Mouse (Mus musculus) hindlimb bud, embryonic 11.5 days (tissue): ENCODE data around the gene Frmd4a.

Experiments
- DNase-seq: peaks from one replicate; pipeline ENCODE4 v3.0.0-alpha.2; 2012; ENCODE audit warnings: low read depth, low spot score; ENCODE audit errors: extremely low spot score

The Frmd4a gene

DNA sequence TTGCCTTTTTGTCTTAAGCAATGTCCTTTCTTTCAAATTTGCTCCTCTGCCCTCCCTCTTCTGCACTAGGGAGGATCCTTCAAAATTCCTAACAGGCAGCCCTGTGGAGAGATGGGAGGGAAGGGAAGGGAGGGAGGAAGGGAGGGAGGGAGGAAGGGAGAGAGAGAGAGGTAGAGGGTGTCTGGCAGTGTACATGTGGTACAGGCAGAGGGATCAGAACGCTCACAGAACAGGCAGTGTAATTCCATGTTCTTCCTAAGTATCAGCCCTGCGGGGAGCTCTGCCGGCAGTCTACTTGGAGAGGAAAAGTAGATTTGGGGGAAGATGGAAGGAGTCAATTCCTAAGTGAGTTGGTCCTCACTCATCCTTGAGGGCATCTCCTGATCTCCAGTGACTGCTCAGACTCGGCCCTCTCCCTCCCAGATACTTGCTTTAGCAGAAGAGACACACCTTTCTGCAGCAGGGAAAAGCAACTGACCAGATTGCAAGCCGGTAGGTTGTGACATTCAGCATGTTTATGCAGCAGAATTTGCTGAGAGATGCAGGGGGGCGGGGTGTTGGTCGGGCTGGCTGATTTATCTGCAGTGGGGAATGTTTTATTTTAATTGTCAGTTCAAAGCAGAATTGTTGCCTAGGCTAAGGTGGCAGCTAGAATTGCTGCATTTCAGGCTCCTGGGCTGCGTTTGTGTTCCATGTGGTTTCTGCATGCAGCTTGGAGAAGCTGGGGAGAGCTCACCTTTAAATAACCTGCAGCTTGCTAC, at the start of gene Frmd4a:
Gene Frmd4a (plus strand): TSS at position 190 of the 761 bp plus-strand sequence.
- no peak for DNase-seq

DNA sequence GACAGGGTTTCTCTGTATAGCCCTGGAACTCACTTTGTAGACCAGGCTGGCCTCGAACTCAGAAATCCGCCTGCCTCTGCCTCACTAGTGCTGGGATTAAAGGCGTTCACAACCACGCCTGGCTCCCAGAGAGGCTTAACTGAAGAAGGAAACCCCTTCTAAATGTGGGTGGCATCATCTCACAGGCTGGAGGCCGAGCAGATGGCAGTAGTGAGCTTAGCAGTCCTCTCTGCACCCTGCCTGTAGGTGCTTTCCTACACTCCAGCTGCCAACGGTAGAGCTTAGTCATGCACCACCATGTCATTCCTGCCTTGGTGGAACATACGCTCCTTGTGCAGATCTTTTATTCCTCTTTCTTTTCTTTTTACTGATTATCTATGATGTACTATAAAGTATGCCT, 28.6 kb upstream of the Frmd4a start:
- DNase-seq: no peak

DNA sequence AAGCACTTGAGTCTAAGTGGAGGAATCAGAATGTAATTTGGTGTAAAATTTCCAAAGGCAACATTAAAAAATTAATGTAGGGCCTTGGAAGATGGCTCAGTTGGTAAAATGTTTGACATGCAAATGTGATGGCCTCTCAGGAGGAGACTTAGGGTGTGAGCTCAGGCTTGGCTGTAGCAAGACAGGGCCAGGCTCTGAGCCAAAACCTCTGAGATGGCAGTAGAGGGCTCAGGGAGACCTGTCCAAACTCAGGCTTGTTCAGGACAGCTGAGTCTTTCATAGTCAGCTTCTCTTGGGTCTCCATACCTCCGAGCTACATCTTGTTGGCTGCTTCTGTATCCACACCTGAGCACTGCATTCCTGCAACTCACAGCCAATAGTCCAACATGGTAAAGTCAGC, 27.1 kb upstream of the Frmd4a start:
- no peak for DNase-seq

DNA sequence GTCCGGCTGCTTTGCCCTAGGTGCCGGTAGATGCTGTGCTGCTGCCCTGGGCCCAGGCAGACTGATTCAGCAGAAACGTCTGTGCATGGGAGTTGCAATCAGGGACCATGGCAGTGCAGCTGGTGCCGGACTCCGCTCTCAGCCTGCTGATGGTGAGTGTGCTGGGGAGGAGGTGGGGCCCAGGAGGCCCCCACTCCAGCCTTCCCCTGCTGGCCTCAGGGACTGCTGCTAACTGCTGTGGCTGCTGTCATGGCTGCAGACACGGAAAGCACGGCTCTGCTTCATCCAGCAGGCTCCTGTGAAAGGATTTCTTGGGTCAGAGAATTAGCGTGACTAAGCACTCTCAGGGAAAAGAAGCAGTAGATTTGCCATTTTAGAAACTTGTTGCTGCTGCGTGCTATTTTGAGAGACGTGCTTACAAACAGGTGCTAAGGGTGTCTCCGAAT, 937 bp downstream of the Frmd4a start:
- DNase-seq: no peak

DNA sequence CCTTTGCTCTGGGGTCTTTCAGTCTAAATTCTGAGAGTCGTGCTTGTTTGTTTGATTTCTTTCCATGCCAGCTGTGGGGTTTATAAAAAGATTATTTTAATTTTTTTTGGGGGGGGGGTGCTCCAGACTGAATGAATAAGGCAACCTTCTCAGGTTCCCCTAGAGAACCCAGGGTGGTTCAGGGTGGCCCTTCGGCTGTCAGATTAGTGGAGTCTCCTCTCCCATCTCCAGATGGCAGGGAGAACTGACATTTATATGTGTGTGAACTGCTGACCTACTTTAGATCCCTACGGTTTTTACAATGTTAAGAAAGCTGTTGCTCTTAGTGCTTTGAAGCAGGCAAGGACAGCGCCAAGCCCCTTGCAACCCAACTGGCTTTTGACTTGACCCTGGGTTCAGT, 1.4 kb downstream of the Frmd4a start:
- no peak for DNase-seq

DNA sequence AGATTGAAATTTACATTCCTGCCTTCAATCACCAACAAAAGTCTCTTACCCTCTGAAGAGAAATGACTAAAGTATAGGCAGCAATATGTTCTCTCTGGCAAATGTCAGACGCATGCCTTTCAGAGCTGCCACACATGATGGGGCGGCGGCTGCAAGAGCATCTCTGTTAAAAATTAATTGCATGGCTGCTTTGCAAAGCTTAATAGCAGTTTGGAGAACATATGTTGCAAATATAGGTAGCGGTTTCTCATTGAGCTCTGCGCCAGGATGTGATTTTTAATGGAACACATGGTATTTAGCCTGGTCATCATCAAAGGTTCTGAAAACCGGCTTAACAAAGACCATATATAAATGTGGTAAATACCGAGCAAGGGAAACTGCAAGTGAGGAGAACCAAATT, 7.4 kb downstream of the Frmd4a start:
- DNase-seq: no peak

DNA sequence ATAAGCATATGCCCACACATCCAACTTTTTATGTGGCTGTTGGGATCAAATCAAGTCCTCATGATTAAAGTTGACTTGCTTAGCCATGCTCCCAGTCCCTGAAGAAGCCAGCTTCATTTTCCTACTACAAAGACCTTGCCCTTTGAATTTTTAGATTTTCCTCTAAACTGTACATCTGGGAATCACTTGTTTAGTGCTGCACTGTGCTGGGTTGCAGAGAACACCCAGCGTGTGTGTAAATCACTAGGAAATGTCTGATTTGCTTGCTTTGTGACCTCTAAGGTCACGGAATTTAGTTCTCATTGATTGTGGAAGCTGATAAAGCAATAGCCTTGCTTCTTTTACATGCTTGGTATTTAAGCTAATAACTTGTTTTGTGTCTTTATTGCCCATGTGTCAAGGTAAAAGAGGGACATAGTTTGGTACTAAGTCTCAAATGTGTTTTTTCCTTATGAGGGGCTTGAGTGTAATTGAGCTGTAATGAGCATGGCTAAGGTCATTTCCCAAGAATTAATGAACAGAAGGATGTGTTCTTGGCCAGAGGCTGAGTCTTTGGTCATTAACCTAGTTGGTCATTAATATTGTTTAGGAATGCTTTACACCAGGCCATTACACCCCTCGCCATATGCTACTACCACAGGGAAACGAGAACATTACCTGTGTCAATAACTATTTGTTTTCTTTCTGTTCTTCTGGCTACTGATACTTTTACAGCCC, 11.7 kb downstream of the Frmd4a start:
- DNase-seq: peak; percentile 84

DNA sequence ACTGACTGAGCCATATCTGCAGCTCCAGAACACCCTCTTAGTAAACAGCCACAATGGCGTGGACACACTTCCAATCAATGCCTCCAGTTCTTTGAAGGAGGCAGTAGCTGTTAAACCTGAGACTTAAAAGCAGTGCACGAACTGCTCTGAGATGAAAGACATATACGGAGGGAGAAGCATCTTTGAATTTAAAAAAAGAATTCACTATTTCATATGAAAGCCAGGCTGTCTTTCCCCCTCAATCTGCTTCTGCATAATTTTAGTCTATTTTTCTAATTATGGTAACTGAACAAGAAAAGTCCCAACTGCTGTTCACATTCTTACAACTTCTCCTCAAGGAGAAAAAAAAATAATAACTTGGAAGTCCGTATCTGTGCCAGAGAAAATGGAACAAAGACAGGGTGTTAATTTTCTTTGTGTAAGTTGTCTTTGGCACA, 18.7 kb downstream of the Frmd4a start:
- DNase-seq: no peak

DNA sequence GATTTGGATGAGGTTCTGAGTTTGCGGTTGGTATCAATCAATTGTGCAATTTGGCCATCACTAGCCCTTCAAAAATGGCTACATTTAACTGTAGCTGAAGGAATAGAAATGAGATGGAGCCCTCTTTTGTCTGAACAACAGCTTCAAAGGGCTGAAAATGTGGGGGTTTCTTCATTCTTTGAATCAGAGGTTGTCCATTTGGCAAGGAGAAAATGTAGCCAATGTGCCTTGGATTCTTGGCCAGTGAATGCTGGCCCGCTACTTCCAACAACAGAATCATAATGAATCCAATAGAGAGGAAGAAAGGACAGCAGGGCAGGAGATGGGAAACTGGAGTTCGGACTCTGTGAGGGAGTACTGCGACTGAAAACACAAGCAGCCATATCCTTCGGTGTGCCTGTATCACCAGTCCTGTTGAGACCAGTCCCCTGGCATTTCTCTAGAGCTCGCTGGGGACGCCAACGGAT, 19.2 kb downstream of the Frmd4a start:
- DNase-seq: no peak

DNA sequence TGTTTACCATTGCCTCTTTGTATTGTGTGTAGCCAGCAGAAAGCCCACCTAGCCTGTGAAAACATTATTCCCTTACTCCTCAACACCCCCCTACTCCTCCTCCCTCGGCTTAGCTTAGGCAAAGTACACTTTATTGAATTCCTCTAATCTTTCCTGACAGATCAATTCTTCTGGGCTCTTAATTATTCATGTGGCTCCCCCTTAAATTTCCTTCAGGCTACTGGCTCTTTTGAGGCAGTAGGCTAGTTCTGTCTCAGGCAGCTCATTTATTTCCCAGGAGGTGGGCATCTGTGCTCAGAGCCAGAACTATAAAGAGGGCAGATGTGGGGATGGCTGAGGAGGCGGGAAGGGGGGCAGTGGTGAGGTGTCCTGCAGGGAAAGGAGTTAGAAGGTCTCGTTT, 24.5 kb downstream of the Frmd4a start:
- no peak for DNase-seq

DNA sequence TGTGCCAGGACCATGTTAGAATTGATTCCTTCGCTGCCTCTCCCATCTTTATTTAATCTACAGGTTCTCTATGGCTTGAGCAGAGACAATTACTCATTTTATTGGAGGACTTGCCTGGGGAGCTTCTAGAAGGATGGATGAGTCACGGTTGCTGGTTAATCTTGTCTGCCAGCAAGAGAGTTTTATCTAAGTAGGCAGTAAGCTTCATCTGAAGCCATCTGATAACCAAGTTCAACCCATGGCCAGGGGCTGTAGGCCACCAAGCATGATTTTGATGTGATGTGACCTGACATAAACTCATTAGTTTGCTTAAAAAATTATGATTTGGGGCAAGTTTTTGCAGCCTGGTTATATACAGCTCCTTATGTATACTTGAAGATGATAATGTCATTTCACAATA, 38.0 kb downstream of the Frmd4a start:
- DNase-seq: no peak

DNA sequence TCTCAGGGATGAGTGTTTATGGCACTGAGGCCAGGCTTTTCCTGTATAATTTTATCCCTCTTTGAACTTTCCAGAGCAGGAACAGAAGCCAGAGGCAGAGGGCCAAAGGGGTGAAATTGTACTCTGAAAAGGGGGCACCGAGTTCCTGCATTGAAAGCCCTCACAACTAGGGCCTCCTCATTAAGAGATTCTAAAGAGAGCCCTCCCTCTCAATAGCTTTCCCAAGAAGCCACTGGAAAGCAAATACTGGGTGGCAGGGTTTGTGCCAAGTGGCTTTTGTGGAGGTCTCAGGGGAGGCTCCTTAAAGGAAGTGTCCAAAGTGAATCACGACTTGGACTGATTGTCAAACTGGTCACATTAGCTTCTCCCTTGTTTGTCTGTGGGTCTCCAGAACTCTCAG, 43.2 kb downstream of the Frmd4a start:
- DNase-seq: no peak

DNA sequence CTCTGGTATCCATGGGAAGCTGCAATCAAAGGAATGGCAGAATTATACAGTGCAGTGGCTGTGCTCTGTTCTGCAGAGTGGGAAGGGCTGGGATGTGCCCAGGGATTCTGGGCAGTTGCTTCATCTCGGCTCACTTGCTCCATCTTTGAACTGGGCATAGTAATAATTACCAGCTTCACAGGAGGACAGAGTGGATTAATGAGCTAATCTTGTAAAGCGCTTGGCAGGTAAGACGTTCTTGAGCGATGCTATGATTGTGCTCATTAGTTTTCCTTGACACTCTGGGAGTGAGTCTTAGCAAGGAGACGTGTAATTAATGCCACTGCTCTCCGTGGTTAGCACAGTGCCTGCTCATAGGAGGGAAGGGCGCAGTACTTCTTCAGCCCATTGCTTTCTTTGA, 54.3 kb downstream of the Frmd4a start:
- DNase-seq: no peak

DNA sequence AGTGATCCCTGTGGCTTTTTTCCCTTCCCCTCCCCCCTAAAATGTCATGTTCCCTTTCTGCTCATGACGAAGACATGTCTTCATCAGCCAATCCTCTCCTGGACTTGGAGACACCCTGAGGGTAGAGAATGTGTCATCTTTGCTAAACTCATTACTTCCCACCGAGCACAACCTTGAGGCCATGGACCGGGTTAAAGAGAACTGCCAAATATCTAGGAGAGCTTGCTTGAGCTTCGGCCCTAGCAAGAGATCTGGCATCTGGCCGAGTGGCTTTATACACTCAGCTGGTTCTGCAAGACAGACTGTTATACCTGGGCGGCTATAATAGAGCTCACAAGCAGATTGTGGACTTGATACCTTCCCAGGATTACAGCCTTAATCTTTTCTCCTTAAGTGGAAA, 66.4 kb downstream of the Frmd4a start:
- no peak for DNase-seq

DNA sequence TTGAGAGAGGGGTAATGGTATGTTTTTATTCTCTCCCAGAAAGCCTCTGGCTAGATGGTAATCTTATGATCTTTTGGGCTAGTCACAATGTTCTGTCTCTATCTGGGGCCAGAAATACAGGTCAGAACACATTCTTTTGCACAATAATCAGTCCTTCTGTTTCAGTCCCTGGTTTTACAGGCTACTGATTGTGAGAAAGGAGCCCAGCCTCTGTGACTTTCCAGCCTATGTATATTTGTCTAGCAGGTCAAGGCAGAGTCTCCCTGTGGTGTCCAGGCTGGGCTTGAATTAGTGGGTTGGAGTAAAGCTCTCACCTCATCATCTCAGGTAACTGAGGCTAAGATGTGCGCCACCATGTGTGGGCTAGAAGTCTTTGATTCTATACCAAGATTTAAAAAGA, 80.1 kb downstream of the Frmd4a start:
- DNase-seq: no peak

DNA sequence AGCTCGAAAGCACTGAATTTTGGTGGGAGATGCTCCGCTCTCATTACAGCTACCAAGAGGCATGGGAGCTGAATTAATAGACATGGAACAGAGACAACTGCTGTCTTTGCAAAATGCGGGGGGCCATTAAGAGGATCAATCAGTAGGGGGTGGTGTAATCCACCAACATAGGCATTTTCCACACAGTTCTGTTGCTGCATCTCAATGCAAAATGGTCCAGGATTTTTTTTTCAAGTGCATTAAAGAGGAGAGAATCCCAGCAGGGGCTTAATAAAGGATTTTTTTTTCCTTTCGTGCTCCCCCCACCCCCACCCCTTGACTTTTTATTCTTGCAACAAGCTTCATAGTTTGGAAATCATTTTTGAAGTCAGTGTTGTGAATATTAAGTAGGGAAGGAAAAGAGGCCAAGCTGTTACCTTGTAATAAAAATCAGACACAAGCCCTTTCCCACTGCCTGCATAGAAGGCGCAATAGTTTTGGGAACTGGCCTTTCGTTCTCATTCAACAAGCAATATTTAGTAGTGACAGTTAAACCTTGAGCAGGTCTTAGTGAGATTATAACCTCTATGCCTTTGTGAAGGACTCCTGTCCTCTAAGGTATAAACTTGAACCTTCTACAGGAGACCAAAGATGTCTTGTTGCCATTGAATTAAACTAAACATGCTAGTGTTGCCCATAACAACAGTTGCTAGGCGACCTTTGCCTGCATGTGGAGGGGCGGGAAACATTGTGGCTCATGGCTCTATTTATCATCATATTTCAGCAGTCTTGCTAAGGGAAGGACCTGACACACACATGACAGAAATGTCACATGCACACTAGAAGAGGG, 81.6 kb downstream of the Frmd4a start:
- DNase-seq: no peak

DNA sequence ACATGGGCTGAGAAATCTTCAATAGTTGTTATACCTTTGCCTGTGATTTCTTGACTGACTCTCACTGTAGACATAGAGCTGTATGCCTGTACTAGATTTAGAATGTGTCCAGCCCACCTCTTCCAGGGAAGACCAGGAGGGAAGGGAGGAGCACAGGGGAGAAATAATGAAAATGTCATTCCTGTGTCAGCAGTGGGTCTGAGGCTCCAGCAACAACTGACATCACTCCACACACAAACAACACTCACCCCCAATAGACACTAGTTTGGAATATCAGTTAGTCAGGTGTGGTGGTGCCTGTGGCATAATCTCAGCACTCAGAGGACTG, 82.2 kb downstream of the Frmd4a start:
- no peak for DNase-seq

DNA sequence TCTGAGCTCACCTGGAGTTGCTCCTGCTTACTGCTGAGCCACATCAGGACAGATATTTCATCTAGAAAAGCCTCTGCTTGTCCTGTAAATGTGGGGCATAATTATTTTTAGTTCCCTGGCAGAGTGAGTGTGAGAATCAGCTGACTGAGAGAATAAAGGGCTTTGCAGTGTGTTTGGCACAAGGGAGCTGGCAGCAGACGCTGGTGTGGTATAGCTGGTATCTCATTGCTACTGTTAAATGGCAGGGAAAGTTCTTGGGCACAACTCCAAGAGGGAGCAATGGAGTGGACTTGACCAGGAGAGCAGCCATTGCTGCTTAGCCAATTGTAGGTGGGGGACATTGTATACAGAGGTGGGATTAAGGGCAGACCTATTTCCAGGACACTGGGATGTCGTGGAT, 83.9 kb downstream of the Frmd4a start:
- no peak for DNase-seq

DNA sequence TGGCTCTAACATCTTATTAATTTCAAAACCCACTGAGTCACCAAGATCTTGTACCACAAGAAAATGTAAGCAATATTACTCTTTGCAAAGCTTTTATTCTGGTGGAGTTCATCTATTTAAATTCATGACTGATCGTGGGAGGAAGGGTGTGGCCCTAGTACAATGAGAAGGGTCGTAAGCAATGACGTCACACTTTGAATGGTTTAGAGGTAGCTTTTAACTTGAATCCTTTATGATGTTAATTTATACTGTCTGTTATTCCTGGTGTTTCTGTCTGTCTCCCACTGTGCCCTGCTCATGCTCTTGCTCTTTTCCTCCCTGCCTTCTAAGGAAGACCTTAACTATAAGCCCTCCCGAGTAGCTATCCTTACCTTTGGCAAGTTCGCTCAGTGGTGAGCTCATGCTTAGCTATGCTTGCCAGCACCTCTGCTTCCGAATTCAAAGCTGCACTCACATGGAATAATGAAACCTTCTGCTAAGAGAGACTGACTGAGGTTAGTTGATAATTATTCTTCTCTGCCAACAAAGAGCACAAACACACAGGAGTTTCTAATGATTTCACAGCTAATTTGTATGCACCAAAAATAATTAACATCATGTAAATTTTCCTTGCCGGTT, 95.9 kb downstream of the Frmd4a start:
- DNase-seq: no peak

DNA sequence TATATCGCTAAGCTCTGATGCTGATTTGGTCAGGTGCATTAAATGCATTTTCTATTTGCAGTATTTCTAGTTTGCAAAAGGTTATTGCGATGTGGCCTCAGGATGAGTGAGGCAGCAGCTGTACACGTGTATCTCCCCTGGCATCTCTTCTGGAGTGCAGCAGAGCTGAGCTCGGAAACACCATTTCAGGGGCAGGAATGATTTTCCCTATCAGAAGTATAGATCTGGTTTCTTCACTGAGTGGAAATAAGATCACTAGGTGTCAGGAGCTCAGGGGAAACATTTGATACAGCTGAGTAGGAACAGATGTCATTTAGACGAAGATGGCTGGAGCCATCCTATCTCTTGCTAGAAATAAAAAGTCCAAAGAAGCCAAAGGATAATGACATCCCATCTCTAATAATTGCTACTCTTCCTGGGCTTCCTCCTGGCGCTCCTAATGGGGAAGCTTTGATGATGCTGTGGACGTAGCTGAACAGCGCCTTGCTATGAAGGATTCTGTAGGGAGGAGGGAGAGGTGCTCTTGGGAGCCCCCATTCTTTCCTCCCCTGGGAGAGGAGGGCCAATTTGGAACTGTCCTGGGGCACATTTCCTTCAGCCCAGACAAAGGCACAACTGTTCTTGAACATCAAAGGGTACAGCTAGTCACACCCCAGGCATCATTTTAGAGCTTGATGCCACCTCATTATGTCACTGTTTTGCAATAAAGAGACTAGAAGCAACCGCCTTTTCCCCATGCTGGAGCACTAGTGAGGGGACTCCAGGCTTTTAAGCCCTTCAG, 102.4 kb downstream of the Frmd4a start:
- DNase-seq: no peak

DNA sequence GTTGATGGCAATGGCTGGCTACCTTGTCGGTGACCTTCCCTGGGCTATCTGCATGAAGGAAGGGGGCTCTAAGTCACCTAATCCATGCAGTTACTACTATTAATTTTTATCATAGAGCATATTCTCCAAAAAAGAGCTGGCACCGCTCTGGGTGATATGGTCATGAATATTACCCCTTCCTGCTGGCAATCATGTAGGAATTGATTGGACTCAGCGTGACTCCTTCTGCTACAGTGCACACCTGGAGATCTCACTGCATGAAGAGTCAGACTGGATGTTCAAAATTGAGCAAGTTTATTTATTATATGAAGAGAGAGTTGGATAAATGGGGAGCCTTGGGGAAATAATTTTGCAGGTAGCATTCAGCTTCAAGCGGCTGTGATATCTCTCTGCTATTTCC, 113.7 kb downstream of the Frmd4a start:
- no peak for DNase-seq
